Mouse (Mus musculus): ENCODE results near the gene Dnase2a.

Dnase2a gene

DNA sequence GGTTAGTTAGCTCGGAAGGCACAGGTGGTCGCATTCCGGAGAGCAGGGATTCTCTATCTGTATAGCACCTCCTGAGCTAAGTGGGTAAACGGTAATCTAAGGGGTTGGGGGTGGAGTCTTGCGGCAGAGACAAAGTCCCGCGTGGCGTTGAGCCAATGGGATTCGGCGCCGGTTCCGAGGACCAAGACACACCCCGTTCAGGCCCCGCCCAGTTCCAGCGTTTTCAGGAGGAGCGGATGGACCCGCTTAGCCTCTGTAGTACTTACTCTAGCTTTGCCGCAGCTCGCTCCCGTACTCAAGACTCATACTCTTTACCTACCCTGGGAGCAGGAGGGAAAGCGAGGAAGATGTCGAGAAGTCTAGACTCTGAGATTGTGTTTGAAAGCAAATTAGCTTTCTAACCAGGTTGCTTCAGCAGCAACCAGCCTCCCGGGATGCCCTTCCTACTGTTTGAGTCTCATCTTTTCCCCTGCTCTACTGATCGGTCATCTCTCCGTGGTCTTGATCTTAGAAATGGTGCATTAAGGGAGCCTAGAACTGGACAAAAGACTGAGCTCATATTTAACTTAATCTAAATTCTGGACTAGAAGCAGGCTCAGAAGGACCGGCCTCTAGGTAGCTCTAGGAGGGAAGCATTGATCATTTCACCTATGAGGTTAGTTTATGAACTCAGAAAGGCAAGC, 36.3 kb downstream of the Dnase2a start:
- TF ChIP-seq GATA4 (IDR thresholded peaks at IDR 0.05; ENCODE audit: insufficient replicate concordance, low read length): no peak

DNA sequence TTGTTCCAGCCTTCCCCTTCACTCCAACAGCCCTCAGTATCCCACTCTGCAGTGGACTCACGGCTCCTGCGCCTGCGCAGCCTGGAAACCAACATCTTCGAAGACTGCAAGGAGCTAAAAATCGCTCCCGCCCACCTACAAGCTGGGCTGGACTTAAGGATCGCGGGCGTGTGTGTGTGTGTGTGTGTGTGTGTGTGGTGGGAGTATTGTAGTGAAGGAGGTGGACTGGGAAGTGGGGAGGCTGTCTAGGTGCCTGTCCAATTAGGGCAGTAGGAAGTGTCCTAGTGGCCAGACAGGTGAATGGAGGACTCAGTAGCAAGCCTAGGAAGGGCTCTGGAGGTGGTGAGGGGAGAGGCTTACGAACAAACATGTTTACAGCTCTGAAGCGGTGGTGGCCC, 36.9 kb downstream of the Dnase2a start:
- no peak for TF ChIP-seq GATA4 (IDR thresholded peaks at IDR 0.05; ENCODE audit: insufficient replicate concordance, low read length)

DNA sequence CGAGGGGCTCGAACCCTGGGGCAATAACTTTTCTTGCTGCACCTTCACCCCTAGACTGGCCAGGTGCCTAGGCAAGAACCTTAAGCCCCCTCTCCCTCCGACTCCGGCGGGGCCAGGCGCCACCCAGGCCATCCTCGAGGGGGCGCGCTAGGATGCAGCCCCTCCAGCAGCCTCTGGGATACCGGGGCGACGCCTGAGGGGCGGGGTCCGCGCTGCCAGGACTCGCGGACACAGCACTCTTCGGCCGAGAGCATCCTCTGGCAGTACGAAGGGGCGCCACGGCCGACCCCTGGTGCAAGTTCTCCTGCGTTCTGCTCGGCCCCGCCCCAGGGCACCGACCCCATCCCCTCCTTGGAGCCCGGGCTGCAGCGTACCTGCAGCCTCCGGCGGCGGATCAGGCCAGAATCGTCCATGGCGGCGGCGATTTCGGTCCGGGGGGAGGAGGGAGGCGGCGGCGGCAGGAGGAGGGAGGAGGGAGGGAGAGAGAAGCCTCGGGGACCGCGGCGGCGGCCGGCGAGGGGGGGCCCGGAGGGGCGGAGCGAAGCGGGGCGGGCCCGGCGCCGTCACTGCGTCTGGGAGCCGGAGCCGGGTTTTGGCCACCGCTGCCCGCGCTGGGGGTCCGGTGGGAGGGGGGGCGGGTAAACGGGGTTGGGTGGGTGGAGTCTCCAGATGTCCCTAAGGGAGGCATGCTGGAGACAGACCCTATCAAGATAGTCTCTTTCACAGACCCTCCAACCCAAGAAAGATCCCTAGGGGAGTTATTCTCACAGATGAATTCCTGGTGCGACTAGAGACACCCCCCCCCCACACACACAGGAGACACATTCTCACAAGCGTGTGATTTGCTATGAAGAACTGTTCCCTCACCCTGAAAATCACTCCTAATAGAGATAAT, 37.5 kb downstream of the Dnase2a start:
- TF ChIP-seq GATA4 (IDR thresholded peaks at IDR 0.05; ENCODE audit: insufficient replicate concordance, low read length): no peak

DNA sequence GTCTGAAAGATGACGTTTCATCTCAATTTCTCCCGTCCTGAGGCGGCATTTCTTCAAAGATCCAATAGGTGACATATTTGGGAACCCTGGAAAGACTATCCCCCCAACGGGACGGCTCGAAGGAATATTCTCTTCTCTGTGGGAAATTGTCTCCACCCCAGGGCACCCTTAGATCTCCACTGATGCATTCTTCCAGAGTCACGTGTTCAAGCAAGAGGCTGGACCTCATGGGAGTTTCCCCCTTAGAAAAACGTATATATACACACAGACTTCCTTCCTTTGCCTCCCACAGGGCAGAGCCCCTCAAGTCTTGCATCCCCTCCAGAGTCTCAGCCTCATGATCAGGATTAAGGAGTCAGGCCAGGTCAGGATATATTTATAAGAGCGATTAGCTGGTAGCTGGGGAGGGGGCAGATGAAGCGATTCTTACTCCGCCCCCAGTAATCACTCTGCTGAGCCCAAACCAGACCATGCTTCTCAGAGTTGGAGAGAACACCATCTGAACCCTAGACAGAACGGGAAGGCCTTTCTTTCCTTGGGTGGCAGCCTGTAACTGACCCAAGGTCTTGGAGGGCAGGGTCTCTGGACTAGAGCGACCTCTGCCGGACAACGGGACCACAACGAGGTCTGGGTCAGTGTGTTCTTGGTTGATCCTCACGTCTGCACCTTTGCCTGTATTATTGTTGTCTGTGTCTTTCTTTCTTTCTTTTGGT, 38.3 kb downstream of the Dnase2a start, which contains the start of gene Rtbdn:
Gene Rtbdn, plus strand, starts transcription at position 464 of the 713 bp plus-strand sequence.
- TF ChIP-seq GATA4 (IDR thresholded peaks at IDR 0.05; ENCODE audit: insufficient replicate concordance, low read length): no peak

GRCm38 (mm10) chr8:84947241-84947545, 38.8 kb downstream of the Dnase2a start:
- no peak for TF ChIP-seq GATA4 (IDR thresholded peaks at IDR 0.05; ENCODE audit: insufficient replicate concordance, low read length)

GRCm38 (mm10) chr8:84949753-84950152, 41.4 kb downstream of the Dnase2a start:
- TF ChIP-seq GATA4 (IDR thresholded peaks at IDR 0.05; ENCODE audit: insufficient replicate concordance, low read length): no peak

DNA sequence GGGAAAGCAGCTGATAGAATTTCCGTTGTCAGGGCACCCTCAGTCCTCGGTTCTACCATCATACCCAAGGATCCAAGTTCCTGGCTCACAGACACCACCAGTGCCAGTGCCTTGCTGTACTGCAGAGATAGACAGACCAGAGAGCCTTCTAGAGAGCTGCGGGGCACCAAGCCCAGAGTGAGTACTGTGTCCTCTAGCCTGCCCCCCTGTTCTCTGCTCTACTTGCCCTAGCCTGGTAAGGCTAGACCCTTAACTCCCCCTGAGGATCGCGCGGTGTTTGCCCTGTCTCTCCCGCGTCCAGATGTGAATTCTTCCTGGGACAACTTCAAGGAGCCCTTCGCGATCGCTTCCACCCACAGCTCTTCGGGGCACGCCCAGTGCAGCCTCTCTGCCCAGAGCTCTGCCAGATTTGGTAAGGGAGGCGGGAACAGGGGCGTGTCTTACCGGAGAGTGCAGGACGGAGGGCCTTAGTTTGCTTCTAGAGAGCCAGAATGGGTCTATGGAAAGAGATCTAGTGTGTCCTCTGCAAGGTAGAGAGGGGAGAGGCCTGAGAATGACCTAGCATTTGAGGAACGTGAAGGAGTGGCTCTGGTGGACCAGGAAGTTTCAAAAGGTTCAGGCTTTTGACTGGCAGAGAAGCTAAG, 44.4 kb downstream of the Dnase2a start:
- no peak for TF ChIP-seq GATA4 (IDR thresholded peaks at IDR 0.05; ENCODE audit: insufficient replicate concordance, low read length)

DNA sequence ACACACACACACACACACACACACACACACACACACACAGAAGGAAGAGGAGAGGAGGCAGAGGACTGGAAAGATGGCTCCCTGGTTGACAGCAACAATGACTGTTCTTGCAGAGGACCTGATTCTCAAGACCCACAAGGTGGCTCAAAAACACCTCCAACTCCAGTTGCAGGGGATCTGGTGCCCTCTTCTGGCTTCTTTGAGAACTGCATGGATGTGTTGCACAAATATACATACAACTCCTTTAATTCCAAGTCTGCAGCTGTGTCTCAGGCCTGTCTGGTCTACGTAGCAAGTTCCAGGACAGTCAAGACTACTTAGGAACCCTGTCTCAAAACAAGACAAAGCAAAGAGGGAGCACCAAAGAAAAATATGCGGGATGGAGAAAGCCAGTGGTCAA, 48.4 kb downstream of the Dnase2a start:
- no peak for TF ChIP-seq GATA4 (IDR thresholded peaks at IDR 0.05; ENCODE audit: insufficient replicate concordance, low read length)

DNA sequence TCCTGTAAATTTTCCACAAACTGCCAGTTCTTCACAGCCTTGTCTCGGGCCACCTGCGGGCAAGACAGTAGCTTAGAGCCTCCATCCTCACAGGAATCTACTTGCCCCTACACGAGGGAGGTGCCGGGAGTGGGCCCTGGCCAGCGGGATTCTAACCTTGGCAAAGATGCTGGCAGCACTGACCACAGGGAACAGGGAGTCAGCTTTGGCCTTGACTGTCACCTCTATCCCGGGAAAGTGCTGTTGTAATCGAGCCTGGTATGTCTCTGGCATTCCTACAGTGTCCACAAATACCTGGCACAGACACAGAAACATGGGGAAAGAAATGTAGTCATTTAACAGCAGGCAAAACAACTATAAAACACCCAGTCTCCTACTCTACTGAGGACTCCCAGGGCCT, 51.5 kb downstream of the Dnase2a start:
- TF ChIP-seq GATA4 (IDR thresholded peaks at IDR 0.05; ENCODE audit: insufficient replicate concordance, low read length): no peak

GRCm38 (mm10) chr8:84963952-84964351, 55.6 kb downstream of the Dnase2a start:
- TF ChIP-seq GATA4 (IDR thresholded peaks at IDR 0.05; ENCODE audit: insufficient replicate concordance, low read length): no peak

DNA sequence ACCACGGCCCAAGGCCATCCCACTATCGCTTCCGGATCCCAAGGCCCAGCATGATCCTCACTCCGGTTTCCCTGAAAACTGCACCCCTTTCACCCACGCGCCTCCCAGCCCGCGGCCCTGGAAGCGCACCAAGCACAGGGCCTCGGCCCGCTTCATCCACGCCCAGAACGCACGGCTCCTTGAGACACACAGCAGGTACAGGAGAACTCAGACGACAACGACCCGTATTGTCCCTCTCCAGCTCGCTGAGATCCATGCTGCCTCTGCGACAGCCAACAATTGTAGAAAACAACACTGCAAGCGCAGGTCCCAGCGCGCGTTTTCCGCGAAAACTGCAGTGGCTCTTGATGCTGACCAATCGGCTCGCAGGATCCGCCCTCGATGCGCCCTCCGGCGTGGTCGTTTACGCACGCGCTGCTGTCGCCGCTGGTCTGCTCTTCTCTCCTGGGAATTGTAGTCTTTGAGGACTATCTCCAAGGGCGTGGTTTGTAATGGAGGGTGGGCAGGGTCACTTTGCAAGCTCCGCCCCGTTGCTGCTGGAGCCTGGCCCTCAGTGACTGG, 57.5 kb downstream of the Dnase2a start:
- peak; percentile 28; the same call in 1 of the 2 replicates for TF ChIP-seq GATA4 (IDR thresholded peaks at IDR 0.05; ENCODE audit: insufficient replicate concordance, low read length)

- no peak; the same call in 1 of the 2 replicates for TF ChIP-seq GATA4 (IDR thresholded peaks at IDR 0.05; ENCODE audit: insufficient replicate concordance, low read length)
Measured at GRCm38 (mm10) chr8:84966603-84967002, 58.2 kb downstream of the Dnase2a start.

- no peak for TF ChIP-seq GATA4 (IDR thresholded peaks at IDR 0.05; ENCODE audit: insufficient replicate concordance, low read length)
Measured at GRCm38 (mm10) chr8:84967532-84968304, 59.4 kb downstream of the Dnase2a start.

- TF ChIP-seq GATA4 (IDR thresholded peaks at IDR 0.05; ENCODE audit: insufficient replicate concordance, low read length): no peak
Measured at GRCm38 (mm10) chr8:84968650-84969049, 60.3 kb downstream of the Dnase2a start.

All from liver, adult (tissue).